Mouse (Mus musculus) ES-E14 (cell line): ENCODE results near the gene 2610528A11Rik.

Experiments used
- HCFC1 ChIP-seq: IDR thresholded peaks from 2 replicates; pipeline ENCODE4 v1.6.1; 2012; ENCODE audit warnings: low read length, inconsistent platforms, borderline replicate concordance; ENCODE audit not compliant: insufficient read depth
- ZNF384 ChIP-seq: IDR thresholded peaks from 2 replicates; pipeline ENCODE4 v1.6.1; 2012; ENCODE audit warnings: low read depth, low read length, inconsistent platforms

DNA sequence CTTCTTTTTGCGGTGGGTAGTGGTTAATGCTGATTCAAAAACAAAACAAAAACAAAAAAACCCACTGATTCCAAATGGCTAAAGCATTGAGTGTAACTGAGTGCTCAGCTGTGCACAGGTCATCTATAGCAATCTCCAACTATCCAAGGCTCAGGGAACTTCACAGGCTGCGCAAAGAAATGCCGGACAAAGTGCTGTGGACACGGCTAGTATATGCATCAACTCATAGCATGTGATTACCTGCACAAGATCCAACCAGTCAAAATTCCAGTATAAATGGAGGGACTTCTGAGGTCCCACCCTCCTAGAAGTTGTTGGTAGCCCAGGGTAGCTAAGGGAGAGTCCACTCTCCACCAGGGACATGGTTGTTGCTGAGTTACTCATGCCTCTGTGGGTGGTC lies 5.4 kb upstream of the 2610528A11Rik start:
- no peak for TF ChIP-seq ZNF384
- TF ChIP-seq HCFC1: no peak
